Mouse (Mus musculus) macrophage (primary cell): ENCODE measurements around the gene Mgam. TPM values are rescaled to one million over a fixed set of nuclear protein-coding genes. Genes with fewer than 3 reads are reported as not detected.
"Not testable (repeated sequence)": the region's sequence is repeated elsewhere in the genome, so short reads cannot be mapped to it uniquely, and the experiment has no call there.

ENCODE experiments used
- H3K27ac ChIP-seq: fragments of 350-480 bp; formaldehyde crosslinking; 2 replicates; pipeline ENCODE4 v1.9.0; 2021
- H3K36me3 ChIP-seq: fragments of 350-480 bp; formaldehyde crosslinking; 2 replicates; pipeline ENCODE4 v1.9.0; 2021; ENCODE audit errors: inconsistent target
- H3K4me3 ChIP-seq: fragments of 350-480 bp; formaldehyde crosslinking; 2 replicates; pipeline ENCODE4 v1.9.0; 2021; ENCODE audit errors: inconsistent target
- H3K79me2 ChIP-seq: fragments of 350-480 bp; formaldehyde crosslinking; 2 replicates; pipeline ENCODE4 v1.9.0; 2021; ENCODE audit errors: inconsistent target
- WGBS: methylation state at CpG from one replicate; pipeline ENCODE4 v1.1.7; 2026; ENCODE audit warnings: inconsistent platforms; ENCODE audit not compliant: missing documents; 5-methylcytosine and 5-hydroxymethylcytosine counted together
- polyA plus RNA-seq: library from polyadenylated mRNA; stranded (reverse); fragments of 250-400 nt; gene quantifications from 3 replicates; pipeline ENCODE4 v1.2.4, GENCODE M21; 2018; ENCODE audit warnings: inconsistent platforms

The Mgam gene
- polyA plus RNA-seq, 1 experiment from 2014 or later, result 0.11 TPM

DNA sequence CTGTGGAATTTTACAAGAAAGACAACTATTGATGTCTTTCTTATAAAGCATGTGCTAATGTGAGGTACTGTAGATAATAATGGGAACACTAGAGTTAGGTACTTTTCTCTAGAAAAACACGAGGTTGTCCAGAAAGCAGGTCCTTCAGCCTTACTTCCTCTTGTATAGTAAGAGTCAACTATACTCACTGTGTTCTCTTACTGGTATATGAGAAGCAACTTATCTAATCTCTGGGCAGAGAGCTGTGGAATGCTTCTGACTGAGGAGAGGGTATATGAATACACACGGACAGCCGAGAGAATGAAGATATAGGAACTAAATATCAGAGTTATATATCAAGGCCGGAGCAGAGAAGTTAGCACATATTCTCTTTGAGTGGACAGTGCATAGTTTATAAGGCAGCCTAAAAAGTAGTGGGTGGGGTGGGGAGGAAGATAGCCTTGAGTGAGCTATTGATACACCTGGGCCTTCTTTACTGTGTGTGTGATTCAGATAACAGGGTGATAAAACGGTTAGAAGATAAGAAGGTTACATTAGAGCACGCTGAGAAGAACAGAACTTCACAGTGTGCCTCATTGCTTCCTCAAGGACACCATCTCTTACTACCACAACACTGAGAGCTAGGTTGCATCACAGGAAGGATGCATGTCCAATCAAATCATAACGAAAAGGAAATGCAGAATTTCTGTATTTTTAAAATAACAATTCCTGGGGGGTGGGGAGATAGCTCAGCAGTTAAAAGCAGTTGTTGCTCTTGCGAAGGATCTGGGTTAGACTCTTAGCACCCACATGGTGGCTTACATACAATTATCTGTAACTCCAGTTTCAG, 12.3 kb downstream of the Mgam start:
- WGBS, result 51% methylated on average over 8 of the region's 8 CpGs
- Histone ChIP-seq H3K36me3 (no peaks in the 10 kb centered on the region), H3K79me2 (no peaks in the 10 kb centered on the region), H3K27ac (no peak overlapping the region), H3K4me3 (no peak overlapping the region)

DNA sequence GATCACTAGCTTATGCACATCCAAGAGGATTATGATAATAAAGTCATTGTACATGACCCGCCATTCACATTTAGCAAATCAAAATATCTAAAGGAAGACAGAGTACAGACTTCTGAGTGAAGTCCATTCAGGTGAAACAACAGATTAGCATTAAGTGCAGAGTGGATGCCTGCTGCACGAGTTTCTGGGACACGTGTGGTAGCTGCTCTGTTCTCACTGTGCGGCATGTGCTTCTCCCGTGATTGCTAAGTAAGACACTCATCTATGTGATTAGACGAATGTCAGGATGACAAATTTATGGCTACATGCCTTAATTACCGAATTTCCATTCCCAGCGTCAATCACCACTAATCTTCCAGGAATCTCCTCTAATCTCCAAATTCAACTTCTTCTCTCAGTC, 17.1 kb downstream of the Mgam start:
- WGBS, result 89% methylated on average over 8 of the region's 8 CpGs
- H3K36me3 ChIP-seq, result no peaks in the 10 kb centered on the region
- no peak overlapping the region for H3K27ac ChIP-seq
- no peaks in the 10 kb centered on the region for H3K79me2 ChIP-seq
- H3K4me3 ChIP-seq, result no peak overlapping the region

DNA sequence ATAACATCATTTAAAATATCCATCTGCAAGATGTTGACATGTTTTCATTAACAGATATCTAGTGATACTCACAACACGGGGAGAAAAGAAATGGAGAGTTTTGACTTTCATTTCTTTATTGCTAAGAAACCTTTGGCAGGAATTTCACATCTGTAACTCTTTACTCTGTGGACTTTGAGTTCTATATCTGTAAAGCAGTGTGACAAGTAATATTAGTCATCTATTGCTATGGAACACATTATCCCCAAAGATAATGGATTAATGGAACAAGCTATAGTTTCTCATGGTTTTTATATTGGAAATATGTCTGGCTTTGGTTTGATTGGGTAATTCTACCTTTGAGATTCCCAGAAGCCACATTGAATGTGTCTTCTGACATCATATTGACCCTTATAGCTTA, 22.3 kb downstream of the Mgam start:
- Histone ChIP-seq H3K79me2 (no peaks in the 10 kb centered on the region), H3K36me3 (no peaks in the 10 kb centered on the region), H3K4me3 (no peak overlapping the region), H3K27ac (no peak overlapping the region)
- 100% methylated on average over 1 of the region's 1 CpGs for WGBS

DNA sequence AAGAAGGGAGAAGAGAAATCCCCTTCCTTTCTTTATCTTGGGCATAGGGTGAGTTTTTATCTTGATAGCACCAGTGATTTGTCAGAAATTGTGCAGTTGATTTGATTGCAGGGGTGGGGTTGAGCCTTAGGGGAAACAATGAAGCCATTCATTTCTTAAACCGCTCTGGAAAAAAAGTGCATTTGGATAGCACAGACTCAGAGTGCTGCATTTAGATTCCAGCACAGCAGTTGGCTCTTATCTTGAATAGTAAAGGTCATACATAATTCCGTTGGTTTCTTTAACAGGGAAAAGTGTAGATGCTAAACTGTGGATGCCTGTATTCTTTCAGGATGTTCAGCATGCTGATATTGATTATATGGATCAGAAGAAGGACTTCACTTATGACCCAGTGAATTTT, 32.3 kb downstream of the Mgam start:
- Histone ChIP-seq H3K36me3 (no peaks in the 10 kb centered on the region), H3K79me2 (no peaks in the 10 kb centered on the region), H3K27ac (no peak overlapping the region), H3K4me3 (no peak overlapping the region)
- 60% methylated on average over 2 of the region's 2 CpGs for WGBS

DNA sequence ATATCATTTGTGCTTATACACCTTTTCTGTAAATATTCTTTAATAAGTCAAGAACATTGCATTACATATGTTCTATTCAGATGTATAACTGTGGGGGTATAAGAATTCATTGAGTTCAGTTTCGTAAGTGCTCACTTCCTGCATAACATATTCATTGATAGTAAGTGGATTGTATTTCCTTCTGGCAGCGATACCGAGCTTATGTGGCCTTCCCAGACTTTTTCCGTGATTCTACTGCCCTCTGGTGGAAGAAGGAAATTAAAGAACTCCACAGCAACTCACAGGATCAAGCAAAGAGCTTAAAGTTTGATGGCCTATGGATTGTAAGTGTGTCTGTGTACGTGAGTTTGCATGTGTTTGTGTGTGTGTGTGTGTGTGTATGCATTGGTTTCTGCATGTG, 60.5 kb downstream of the Mgam start:
- no peak overlapping the region for H3K27ac ChIP-seq
- H3K36me3 ChIP-seq, result no peaks in the 10 kb centered on the region
- H3K79me2 ChIP-seq, result no peaks in the 10 kb centered on the region
- H3K4me3 ChIP-seq, result no peak overlapping the region
- WGBS, result 5% methylated on average over 5 of the region's 5 CpGs

DNA sequence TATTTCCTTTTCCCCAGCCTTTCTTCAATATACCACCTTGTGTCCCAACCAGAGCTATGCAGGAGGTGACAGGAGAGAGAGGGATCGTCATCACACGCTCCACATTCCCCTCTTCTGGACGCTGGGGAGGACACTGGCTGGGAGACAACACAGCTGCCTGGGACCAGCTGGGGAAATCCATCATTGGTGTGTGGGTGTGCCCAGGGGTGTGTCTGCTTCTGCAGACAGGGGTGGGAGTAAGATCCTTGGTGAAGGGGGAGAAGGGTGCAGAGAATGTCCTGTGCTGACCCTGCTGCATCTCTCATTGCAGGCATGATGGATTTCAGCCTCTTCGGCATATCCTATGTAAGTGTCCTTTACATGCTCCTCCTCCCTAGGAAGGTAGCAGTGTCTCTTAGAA, 63.4 kb downstream of the Mgam start:
- H3K27ac ChIP-seq, H3K79me2 ChIP-seq, H3K4me3 ChIP-seq, H3K36me3 ChIP-seq: not testable (repeated sequence)
- WGBS, result no CpG with 5 or more reads among the region's 4 CpGs

DNA sequence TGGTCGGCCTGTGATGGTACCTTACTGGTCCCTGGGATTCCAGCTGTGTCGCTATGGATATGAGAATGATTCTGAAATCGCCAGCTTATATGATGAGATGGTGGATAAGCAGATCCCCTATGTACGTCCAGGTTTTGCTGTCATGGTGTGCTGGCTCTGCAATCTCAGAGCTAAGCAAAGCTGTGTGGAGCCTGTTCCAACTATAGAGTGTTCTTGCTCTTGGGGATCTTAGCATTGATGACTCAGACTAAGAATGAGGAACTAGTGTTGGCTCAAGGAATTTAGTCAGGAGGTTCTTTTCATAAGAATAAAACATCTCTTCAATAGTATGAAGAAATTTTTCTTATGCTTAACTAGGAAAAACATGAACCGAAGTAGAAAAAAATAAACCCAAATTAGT, 84.9 kb downstream of the Mgam start:
- not testable (repeated sequence) for H3K36me3 ChIP-seq, H3K4me3 ChIP-seq, H3K79me2 ChIP-seq, H3K27ac ChIP-seq
- WGBS, result 86% methylated on average over 5 of the region's 5 CpGs

DNA sequence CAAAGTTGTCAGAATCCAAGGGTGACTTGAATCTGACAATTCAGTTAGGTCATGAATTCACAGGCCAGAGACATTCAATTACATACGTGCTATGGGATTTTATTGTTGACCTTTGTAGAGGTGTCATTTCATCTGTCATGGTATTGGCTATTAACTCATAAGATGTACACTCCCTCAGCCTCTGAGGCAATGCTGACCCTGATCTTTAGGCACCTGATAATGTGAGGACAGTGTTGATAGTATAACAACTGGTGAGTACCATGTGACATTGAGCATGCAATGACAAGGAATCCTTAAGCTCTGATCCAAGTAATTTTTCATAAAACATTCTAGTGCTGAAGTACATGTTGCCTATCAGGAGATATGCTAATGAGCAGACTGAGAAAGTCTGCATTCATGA, 87.1 kb downstream of the Mgam start:
- Histone ChIP-seq H3K36me3 (no peaks in the 10 kb centered on the region), H3K79me2 (no peaks in the 10 kb centered on the region), H3K4me3 (no peak overlapping the region), H3K27ac (no peak overlapping the region)
- WGBS, result 94% methylated on average over 1 of the region's 1 CpGs

DNA sequence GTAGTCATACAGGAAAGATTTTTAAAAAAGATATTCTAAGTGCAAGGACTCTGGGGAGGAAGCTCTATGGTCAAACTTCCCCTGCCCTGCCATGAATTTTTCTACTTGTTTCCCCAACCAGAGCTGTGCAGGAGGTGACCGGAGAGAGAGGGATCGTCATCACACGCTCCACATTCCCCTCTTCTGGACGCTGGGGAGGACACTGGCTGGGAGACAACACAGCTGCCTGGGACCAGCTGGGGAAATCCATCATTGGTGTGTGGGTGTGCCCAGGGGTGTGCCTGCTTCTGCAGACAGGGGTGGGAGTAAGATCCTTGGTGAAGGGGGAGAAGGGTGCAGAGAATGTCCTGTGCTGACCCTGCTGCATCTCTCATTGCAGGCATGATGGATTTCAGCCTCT, 99.9 kb downstream of the Mgam start:
- not testable (repeated sequence) for H3K36me3 ChIP-seq, H3K4me3 ChIP-seq, H3K79me2 ChIP-seq, H3K27ac ChIP-seq
- WGBS, result 100% methylated on average over 1 of the region's 4 CpGs

DNA sequence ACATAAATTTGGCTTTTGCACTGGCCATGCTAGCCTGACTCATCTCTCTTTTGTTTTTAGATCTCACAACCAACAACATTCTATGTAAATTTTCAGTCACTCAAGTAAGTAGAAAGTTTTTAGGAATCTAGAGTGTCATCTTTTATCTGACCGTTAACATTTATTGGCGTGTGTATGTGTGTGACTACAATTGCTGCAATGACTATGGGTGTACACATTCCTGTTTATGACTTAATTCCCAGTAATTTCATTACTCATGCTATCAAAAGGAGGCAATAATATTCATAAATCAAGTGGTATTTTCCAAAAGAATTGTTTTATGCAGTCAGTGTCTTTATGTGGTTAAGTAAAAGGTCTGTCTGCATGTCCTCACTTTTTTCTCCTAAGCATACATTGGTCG, 110.9 kb downstream of the Mgam start:
- no peaks in the 10 kb centered on the region for H3K79me2 ChIP-seq
- 95% methylated on average over 3 of the region's 3 CpGs for WGBS
- H3K36me3 ChIP-seq, result no peaks in the 10 kb centered on the region
- no peak overlapping the region for H3K27ac ChIP-seq
- H3K4me3 ChIP-seq, result no peak overlapping the region

DNA sequence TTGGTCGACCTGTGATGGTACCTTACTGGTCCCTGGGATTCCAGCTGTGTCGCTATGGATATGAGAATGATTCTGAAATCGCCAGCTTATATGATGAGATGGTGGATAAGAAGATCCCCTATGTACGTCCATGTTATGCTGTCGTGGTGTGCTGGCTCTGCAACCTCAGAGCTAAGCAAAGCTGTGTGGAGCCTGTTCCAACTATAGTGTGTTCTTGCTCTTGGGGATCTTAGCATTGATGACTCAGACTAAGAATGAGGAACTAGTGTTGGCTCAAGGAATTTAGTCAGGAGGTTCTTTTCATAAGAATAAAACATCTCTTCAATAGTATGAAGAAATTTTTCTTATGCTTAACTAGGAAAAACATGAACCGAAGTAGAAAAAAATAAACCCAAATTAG, 120.4 kb downstream of the Mgam start:
- H3K36me3 ChIP-seq, H3K4me3 ChIP-seq, H3K27ac ChIP-seq, H3K79me2 ChIP-seq: not testable (repeated sequence)
- WGBS, result 77% methylated on average over 6 of the region's 6 CpGs

DNA sequence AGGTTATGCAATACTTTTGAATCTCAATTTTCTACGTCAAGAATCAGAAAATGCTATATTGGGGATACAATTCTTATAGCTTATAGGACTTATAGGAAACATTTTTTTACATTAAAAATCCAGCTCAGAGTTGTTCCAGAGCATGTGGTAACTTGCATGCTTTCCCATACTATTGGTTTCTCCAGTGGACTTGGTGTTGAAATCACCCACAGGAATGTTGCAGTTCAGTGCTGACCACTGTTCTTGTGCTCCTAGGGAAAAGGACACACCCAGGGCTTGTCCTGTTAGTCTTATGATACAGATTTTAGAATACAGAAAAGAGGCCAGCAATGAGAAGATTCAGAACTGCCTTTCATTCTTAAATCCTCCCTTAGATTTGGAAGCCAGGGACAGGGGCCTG, 127.3 kb downstream of the Mgam start:
- Histone ChIP-seq H3K79me2 (no peaks in the 10 kb centered on the region), H3K27ac (no peak overlapping the region), H3K4me3 (no peak overlapping the region), H3K36me3 (no peaks in the 10 kb centered on the region)
- WGBS, result 100% methylated on average over 1 of the region's 1 CpGs

DNA sequence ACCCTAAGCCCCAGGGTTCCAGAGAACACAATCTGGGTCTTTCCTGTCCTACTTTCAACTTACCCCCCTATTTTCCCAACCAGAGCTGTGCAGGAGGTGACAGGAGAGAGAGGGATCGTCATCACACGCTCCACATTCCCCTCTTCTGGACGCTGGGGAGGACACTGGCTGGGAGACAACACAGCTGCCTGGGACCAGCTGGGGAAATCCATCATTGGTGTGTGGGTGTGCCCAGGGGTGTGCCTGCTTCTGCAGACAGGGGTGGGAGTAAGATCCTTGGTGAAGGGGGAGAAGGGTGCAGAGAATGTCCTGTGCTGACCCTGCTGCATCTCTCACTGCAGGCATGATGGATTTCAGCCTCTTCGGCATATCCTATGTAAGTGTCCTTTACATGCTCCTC, 128.7 kb downstream of the Mgam start:
- not testable (repeated sequence) for H3K27ac ChIP-seq, H3K36me3 ChIP-seq, H3K79me2 ChIP-seq, H3K4me3 ChIP-seq
- WGBS, result no CpG with 5 or more reads among the region's 4 CpGs

DNA sequence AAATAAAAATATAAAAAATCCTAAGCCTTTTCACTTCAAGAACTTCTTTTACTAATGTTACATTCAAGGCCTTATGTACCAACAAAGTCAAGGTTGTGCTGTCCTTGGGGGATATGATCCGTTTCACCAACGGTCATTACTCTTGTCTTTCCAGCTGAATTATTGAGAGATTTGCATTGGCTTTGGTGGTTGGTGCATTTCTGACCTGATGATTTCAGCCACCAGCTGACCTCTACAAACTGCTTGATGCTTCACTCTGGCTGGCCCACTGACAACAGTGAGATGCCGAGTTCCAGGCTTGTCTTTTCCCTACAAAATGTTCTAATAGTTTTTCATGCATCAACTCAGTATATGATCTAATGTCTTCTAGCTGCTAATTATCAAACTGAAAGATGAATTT, 146.0 kb downstream of the Mgam start:
- no peaks in the 10 kb centered on the region for H3K36me3 ChIP-seq
- no peak overlapping the region for H3K4me3 ChIP-seq
- no peak overlapping the region for H3K27ac ChIP-seq
- H3K79me2 ChIP-seq, result no peaks in the 10 kb centered on the region
- 98% methylated on average over 3 of the region's 3 CpGs for WGBS

DNA sequence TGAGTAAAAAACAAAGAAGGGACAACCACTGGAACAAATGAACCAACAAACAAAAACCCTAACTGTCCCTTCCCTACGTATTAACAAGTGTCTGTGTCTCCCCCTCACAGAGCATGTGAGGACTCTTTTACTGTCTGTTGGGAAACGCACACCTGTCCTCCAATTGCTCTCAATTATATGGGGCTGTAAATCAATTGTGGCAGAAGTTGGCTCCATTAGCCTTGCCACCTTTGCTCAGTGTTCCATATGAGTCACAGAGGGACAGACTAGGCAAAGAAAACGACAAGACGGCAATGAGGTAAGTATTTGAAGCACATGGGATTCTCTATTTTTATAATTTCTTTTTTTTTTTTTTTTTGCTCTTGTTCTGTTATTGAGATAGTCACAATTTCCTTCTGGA, 149.8 kb downstream of the Mgam start:
- Histone ChIP-seq H3K79me2 (no peaks in the 10 kb centered on the region), H3K36me3 (no peaks in the 10 kb centered on the region), H3K4me3 (no peak overlapping the region), H3K27ac (no peak overlapping the region)
- 97% methylated on average over 4 of the region's 4 CpGs for WGBS

DNA sequence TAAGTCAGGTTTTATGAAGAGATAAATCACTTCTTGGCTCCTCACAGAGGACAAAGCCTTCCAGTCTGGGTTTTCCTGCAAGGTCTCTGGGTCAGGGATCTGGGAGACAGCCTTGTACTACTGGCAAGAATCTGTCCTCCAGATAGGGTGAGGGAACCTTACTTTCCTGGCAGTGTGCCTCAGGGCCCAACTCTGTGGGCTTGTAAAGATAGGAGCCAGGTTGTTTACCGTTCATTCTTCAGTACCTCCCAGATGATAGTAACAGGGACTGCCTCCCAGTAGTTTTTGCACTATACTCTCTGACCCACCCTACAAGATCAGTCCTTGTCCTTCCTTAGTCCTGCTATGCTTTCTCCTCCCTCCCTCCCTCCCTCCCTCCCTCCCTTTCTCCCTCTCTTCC, 155.0 kb downstream of the Mgam start:
- WGBS, result 92% methylated on average over 1 of the region's 1 CpGs
- H3K36me3 ChIP-seq, result no peaks in the 10 kb centered on the region
- no peak overlapping the region for H3K27ac ChIP-seq
- H3K79me2 ChIP-seq, result no peaks in the 10 kb centered on the region
- no peak overlapping the region for H3K4me3 ChIP-seq
